Mouse (Mus musculus): ENCODE measurements around the gene Ccdc189. TPM values are rescaled to one million over a fixed set of nuclear protein-coding genes. Genes with fewer than 3 reads are reported as not detected.
A peak's percentile ranks its signal among the peaks of the same experiment; 100 is the strongest.

Gene Ccdc189
- polyA plus RNA-seq, 1 experiment from 2014 or later, result 3.5 TPM

GRCm38 (mm10) chr7:127617962-127618361, 29.6 kb upstream of the Ccdc189 start:
- DNase-seq (ENCODE audit: low spot score), result no peak
- ATAC-seq (ENCODE audit: low FRiP score, low TSS enrichment), result no peak
- Histone ChIP-seq H3K9ac (ENCODE audit: low read length) (no peak overlapping the region), H3K4me1 (replicated peaks; ENCODE audit: control insufficient read depth, insufficient read depth) (no peaks in the 10 kb centered on the region), H3K27me3 (ENCODE audit: control insufficient read depth, insufficient read depth, low read length) (no peaks in the 10 kb centered on the region), H3K36me3 (ENCODE audit: control insufficient read depth, insufficient read depth, low read length) (no peaks in the 10 kb centered on the region), H3K27ac (replicated peaks) (no peak overlapping the region), H3K4me3 (ENCODE audit: low read depth, low read length) (no peak overlapping the region), H3K4me2 (replicated peaks; ENCODE audit: low read depth) (no peak overlapping the region), H3K9me3 (ENCODE audit: control insufficient read depth, low read length) (no peaks in the 10 kb centered on the region)
- whole genome bisulfite sequencing, result 82% methylated on average over 2 of the region's 2 CpGs
- TF ChIP-seq EP300 (optimal IDR thresholded peaks at IDR 0.05), result no peak
- no peak for TF ChIP-seq CTCF (IDR thresholded peaks at IDR 0.05; ENCODE audit: low read depth)

DNA sequence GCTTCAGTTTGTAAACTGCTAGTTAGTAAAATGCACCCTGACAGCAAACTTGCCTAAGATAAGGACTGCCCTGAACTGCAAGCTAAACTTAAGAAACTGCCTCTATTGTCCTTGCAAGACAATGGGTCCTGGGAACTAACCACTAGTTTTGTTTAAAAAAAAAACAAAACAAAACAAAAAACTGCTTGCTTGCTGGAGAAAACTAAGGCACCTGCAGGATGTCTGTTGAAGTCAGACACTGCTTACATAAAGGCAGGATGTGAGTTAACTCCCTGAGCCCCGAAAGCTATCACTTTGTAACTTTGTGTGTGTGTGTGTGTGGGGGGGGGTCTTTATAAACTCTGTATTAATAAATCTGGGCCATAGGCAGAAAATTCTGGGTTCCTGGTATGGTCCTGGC, 28.5 kb upstream of the Ccdc189 start:
- no peak overlapping the region for H3K27ac ChIP-seq (replicated peaks)
- no peak for ATAC-seq (ENCODE audit: low FRiP score, low TSS enrichment)
- no peak for DNase-seq (ENCODE audit: low spot score)
- H3K9ac ChIP-seq (ENCODE audit: low read length), result no peak overlapping the region
- 53% methylated on average over 1 of the region's 1 CpGs for WGBS
- H3K4me3 ChIP-seq (ENCODE audit: low read depth, low read length), result no peak overlapping the region
- no peaks in the 10 kb centered on the region for H3K27me3 ChIP-seq (ENCODE audit: control insufficient read depth, insufficient read depth, low read length)
- TF ChIP-seq CTCF (IDR thresholded peaks at IDR 0.05; ENCODE audit: low read depth) (no peak), EP300 (optimal IDR thresholded peaks at IDR 0.05) (no peak)
- no peaks in the 10 kb centered on the region for H3K4me1 ChIP-seq (replicated peaks; ENCODE audit: control insufficient read depth, insufficient read depth)
- no peaks in the 10 kb centered on the region for H3K9me3 ChIP-seq (ENCODE audit: control insufficient read depth, low read length)
- H3K4me2 ChIP-seq (replicated peaks; ENCODE audit: low read depth), result no peak overlapping the region
- peaks cover 4% of the 10 kb centered on the region; the same call in 1 of the 2 replicates for H3K36me3 ChIP-seq (ENCODE audit: control insufficient read depth, insufficient read depth, low read length)

DNA sequence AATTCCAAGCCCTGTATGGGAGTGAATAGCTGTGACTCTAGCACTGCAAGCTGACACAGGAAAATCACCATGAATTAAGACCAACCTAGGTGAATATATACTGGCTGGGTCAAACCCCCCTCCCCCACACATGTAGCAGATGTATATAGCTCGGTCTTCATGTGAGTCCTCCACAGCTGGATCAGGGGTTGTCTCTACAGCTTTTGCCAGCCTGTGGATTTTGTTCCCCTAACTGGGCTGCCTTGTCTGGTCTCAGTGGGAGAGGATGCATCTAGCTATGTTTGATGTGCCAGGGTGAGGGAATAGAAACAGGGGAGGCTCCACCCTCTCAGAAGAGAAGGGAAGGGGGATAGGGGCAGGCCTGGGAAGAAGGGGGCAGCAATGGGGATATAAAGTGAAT, 27.9 kb upstream of the Ccdc189 start:
- ATAC-seq (ENCODE audit: low FRiP score, low TSS enrichment) (no peak), DNase-seq (ENCODE audit: low spot score) (no peak)
- TF ChIP-seq EP300 (optimal IDR thresholded peaks at IDR 0.05) (no peak), CTCF (IDR thresholded peaks at IDR 0.05; ENCODE audit: low read depth) (no peak)
- 46% methylated on average over 1 of the region's 1 CpGs for WGBS
- no peak overlapping the region for H3K27ac ChIP-seq (replicated peaks)
- no peaks in the 10 kb centered on the region for H3K4me1 ChIP-seq (replicated peaks; ENCODE audit: control insufficient read depth, insufficient read depth)
- H3K27me3 ChIP-seq (ENCODE audit: control insufficient read depth, insufficient read depth, low read length), result no peaks in the 10 kb centered on the region
- H3K9ac ChIP-seq (ENCODE audit: low read length), result no peak overlapping the region
- H3K4me2 ChIP-seq (replicated peaks; ENCODE audit: low read depth), result no peak overlapping the region
- H3K36me3 ChIP-seq (ENCODE audit: control insufficient read depth, insufficient read depth, low read length), result peaks cover 5% of the 10 kb centered on the region; the same call in 1 of the 2 replicates
- no peak overlapping the region for H3K4me3 ChIP-seq (ENCODE audit: low read depth, low read length)
- H3K9me3 ChIP-seq (ENCODE audit: control insufficient read depth, low read length), result no peaks in the 10 kb centered on the region

- peak; percentile 80 for DNase-seq (ENCODE audit: low spot score)
Measured at GRCm38 (mm10) chr7:127614891-127615843, 26.8 kb upstream of the Ccdc189 start, which contains the start of gene Zfp629. Zfp629 (minus strand) TSS chr7:127615797.

DNA sequence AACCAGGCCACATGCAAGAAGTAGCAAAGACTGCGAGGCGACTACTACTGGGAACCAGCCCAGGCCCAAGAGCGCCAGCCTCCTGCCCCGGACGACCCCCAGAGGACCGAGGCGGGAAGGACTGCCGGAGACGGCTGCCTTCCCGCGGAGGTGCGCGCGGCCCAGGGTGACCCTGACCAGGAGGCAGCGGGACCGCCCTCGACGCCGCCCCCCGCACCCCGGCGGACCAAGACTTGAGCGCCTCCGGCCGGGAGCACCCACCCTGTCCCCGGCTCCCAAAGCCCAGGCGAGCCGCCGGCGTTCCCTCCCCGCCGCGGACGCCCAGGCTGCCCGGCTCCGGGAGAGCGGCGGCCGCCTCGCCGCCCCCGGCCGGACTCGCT, 26.1 kb upstream of the Ccdc189 start:
- Histone ChIP-seq H3K9me3 (ENCODE audit: control insufficient read depth, low read length) (no peaks in the 10 kb centered on the region), H3K4me1 (replicated peaks; ENCODE audit: control insufficient read depth, insufficient read depth) (no peaks in the 10 kb centered on the region), H3K27me3 (ENCODE audit: control insufficient read depth, insufficient read depth, low read length) (no peaks in the 10 kb centered on the region), H3K36me3 (ENCODE audit: control insufficient read depth, insufficient read depth, low read length) (peaks cover 18% of the 10 kb centered on the region), H3K4me2 (replicated peaks; ENCODE audit: low read depth) (peak overlapping the region; percentile 87), H3K9ac (ENCODE audit: low read length) (peak overlapping the region; percentile 95), H3K4me3 (ENCODE audit: low read depth, low read length) (peak overlapping the region; percentile 95), H3K27ac (replicated peaks) (peak overlapping the region; percentile 83)
- TF ChIP-seq CTCF (IDR thresholded peaks at IDR 0.05; ENCODE audit: low read depth) (no peak), EP300 (optimal IDR thresholded peaks at IDR 0.05) (no peak)
- peak; percentile 61 for ATAC-seq (ENCODE audit: low FRiP score, low TSS enrichment)
- 1% methylated on average over 29 of the region's 44 CpGs for WGBS
- DNase-seq (ENCODE audit: low spot score), result peak; percentile 74

More at GRCm38 (mm10) chr7:127614891-127615843, 26.8 kb upstream of the Ccdc189 start, which contains the start of gene Zfp629:
- H3K27me3 ChIP-seq (ENCODE audit: control insufficient read depth, insufficient read depth, low read length), result no peaks in the 10 kb centered on the region
- H3K9me3 ChIP-seq (ENCODE audit: control insufficient read depth, low read length), result no peaks in the 10 kb centered on the region
- TF ChIP-seq EP300 (optimal IDR thresholded peaks at IDR 0.05) (peak; percentile 46), CTCF (IDR thresholded peaks at IDR 0.05; ENCODE audit: low read depth) (no peak)
- peak within 1 kb of the TSS; percentile 87 for H3K4me2 ChIP-seq (replicated peaks; ENCODE audit: low read depth)
- 2% methylated on average over 37 of the region's 50 CpGs for WGBS
- H3K4me1 ChIP-seq (replicated peaks; ENCODE audit: control insufficient read depth, insufficient read depth), result no peaks in the 10 kb centered on the region
- peak; percentile 89 for ATAC-seq (ENCODE audit: low FRiP score, low TSS enrichment)
- H3K9ac ChIP-seq (ENCODE audit: low read length), result peak within 1 kb of the TSS; percentile 95
- peaks cover 17% of the 10 kb centered on the region for H3K36me3 ChIP-seq (ENCODE audit: control insufficient read depth, insufficient read depth, low read length)
- peak within 1 kb of the TSS; percentile 95 for H3K4me3 ChIP-seq (ENCODE audit: low read depth, low read length)
- H3K27ac ChIP-seq (replicated peaks), result peak within 1 kb of the TSS; percentile 83

DNA sequence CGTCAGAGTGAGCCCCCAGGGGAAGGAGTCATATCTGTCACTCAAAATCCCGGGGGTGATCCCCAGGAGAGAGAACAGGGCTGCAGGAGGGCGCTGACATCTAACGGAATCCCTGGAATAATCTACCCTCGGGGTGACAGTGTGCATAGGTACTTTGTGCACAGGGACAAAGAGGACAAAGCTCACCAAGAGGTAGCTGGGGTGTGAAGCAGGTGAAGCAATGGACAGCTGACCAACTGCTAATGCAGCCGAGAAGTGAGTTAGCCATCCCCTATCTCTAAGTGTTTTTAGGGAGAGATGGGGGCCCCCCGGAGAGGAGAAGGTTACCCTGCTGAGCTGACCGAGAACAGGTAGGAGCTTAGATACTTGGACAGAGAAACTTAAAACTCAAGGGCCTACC, 25.7 kb upstream of the Ccdc189 start:
- peak overlapping the region; percentile 87 for H3K4me2 ChIP-seq (replicated peaks; ENCODE audit: low read depth)
- DNase-seq (ENCODE audit: low spot score) (no peak), ATAC-seq (ENCODE audit: low FRiP score, low TSS enrichment) (no peak; the same call in 1 of the 2 replicates)
- peaks cover 18% of the 10 kb centered on the region for H3K36me3 ChIP-seq (ENCODE audit: control insufficient read depth, insufficient read depth, low read length)
- no peaks in the 10 kb centered on the region for H3K27me3 ChIP-seq (ENCODE audit: control insufficient read depth, insufficient read depth, low read length)
- H3K9ac ChIP-seq (ENCODE audit: low read length), result peak overlapping the region; percentile 95
- WGBS, result 17% methylated on average over 8 of the region's 8 CpGs
- H3K27ac ChIP-seq (replicated peaks), result no peak overlapping the region; the same call in 1 of the 2 replicates
- H3K4me1 ChIP-seq (replicated peaks; ENCODE audit: control insufficient read depth, insufficient read depth), result no peaks in the 10 kb centered on the region
- no peaks in the 10 kb centered on the region for H3K9me3 ChIP-seq (ENCODE audit: control insufficient read depth, low read length)
- TF ChIP-seq EP300 (optimal IDR thresholded peaks at IDR 0.05) (no peak), CTCF (IDR thresholded peaks at IDR 0.05; ENCODE audit: low read depth) (no peak)
- peak overlapping the region; percentile 95 for H3K4me3 ChIP-seq (ENCODE audit: low read depth, low read length)
